Mouse (Mus musculus): ENCODE measurements around the gene Nim1k.

The Nim1k gene

DNA sequence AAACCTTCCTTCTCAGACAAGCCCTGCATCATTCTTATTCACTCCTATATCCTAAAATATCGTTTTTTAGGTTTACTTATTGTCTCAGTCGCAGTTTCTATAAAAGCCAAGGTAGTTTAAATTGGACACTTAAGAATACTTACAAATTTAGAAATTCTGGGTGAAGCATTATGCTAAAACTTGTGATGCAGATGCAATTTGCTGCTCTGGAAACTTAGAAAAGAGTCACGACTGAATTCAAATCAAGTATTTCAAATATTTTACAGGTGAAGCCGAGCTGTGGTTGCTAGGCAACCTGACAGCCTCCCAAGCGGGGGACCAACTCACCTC is 66.0 kb downstream of the Nim1k start:
- DNase-seq (ENCODE audit: low spot score in 2 of 2) = no peak

DNA sequence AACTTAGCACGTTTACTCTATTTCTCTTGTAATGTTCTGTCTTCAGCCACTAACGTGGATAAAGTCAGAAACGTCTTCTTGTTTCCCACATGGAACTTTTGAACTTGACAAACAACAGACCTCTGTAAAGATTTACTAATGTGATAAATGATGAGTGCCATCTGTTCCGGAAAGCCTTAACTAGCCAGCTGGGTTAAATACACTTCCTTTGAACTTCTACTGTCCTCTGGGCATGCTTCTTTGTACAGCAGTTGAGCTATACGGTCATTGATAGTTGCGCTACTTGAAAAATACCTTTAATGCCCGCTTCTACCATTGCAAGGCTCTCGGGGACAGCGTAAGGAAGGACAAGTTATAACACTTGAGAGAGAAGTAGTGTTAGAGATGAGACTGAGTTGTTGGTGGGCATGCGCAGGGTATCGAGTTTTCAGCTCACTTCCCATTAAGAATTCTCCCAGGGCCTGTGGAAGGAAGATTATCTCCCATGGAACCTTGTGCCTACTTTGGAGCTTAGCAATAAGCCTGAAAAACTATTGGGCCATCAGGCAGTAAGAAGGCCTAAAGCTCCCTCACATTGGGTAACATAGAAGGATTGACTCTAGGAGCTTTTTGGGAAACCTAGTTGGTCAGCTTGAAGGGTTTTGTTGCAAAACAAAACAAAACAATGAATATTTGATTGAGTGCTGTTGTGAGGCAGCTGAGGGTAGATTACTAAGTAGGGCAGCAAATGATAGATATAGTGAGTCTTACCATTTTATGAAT is 71.1 kb downstream of the Nim1k start:
- DNase-seq (ENCODE audit: low spot score in 2 of 2) = no peak

DNA sequence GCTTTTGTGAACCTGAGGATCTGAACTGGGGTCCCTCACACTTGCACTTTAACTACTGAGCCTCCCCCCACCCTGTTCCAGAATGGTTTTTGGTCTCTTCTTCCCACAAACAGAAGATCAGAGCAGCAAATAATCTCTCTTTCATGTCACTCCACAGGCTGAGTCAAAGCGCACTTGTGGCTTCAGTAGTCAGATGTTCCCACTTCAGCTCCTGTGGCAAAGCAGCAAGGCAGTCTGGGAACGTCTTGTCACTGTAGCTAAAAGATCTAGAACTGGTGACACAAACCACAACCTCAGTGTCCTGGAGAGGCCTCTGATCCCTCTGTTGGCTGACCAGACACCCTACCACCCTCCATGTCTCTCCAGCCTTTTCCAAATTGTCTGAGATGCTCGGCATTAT is 74.5 kb downstream of the Nim1k start:
- DNase-seq (ENCODE audit: low spot score in 2 of 2) = no peak

DNA sequence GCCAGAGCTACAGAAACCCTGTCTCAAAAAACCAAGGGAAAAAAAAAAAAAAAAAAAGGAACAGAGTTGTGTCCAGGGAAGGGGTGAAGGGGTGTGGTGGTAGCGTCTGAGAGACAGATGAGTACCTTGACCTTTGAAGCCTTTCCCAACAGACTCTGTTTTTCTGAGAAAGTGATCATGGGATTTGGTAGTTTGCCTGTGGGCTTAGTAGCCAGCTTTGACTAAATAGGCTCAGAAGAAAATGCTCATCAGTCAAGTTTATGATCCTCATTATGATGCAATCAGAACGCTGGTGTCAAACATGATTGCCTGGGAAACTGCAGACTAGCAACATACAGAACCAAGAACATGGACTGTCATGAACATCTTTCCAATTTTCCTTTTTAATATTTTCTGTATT is 76.0 kb downstream of the Nim1k start:
- no peak for DNase-seq (ENCODE audit: low spot score in 2 of 2)

DNA sequence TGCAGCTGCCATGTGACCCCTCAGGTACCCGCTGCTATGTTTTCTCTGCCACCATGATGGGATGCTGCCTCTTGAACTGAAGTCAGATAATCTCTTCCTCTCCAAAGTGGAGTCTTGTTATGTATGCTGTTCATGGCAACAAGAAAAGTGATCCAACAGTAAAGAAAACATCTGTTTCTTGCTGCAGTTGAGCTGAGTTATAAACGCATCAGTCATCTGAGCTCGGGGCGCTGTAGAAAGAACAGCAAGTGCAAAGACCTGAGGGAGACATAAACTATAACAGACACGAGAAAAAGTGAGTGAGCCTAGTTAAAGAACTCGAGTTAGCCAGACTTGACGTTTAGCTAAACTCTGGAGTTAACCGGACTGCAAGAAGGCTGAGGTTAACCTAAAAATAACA is 76.9 kb downstream of the Nim1k start:
- DNase-seq (ENCODE audit: low spot score in 2 of 2) = no peak

DNA sequence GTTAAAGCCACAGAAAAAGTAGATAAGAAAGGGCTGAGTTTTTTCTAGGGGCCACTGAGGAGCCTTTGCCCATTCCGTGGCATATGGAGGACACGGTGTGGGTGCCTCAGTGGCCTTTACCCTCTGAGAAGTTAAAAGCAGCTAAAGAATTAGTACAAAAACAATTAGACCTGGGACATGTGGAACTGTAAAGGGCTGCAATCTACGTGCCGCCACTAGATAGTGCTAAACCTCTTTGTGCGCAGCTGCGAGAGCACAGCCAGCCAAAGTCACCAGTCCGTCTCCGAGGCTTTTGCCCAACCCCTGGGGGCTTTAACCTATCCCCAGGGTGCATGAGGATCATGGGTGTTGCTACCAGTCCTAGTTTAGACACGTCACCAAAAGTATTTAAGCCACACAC is 94.3 kb downstream of the Nim1k start:
- peak in 1 of 2 experiments; percentile 43 for DNase-seq (ENCODE audit: low spot score in 2 of 2)

All from frontal cortex, postnatal 36 days (tissue).